Mouse (Mus musculus) forebrain, embryonic 15.5 days (tissue): ENCODE results near the gene Ffar2. TPM values are rescaled to one million over a fixed set of nuclear protein-coding genes. Genes with fewer than 3 reads are reported as not detected.

Source experiments
- ATAC-seq: fragments of 200-750 bp; cut with Nextera tagmentation; replicated peaks from 2 replicates; pipeline ENCODE4 v1.8.0; 2017; ENCODE audit warnings: mild to moderate bottlenecking, moderate TSS enrichment, moderate library complexity
- H3K27ac ChIP-seq: fragments of 300-500 bp; sonication (generic); replicated peaks from 2 replicates; pipeline ENCODE4 v1.5.1; 2015; ENCODE audit warnings: mild to moderate bottlenecking, inconsistent platforms
- H3K27me3 ChIP-seq: fragments of 300-500 bp; sonication (generic); 2 replicates; pipeline ENCODE4 v1.6.1; 2015; ENCODE audit warnings: inconsistent platforms
- H3K36me3 ChIP-seq: fragments of 300-500 bp; sonication (generic); 2 replicates; pipeline ENCODE4 v1.6.1; 2015; ENCODE audit warnings: mild to moderate bottlenecking, inconsistent platforms
- H3K4me1 ChIP-seq: fragments of 300-500 bp; sonication (generic); 2 replicates; pipeline ENCODE4 v1.6.1; 2015; ENCODE audit warnings: inconsistent platforms
- H3K4me2 ChIP-seq: fragments of 300-500 bp; sonication (generic); replicated peaks from 2 replicates; pipeline ENCODE4 v1.6.1; 2015; ENCODE audit warnings: mild to moderate bottlenecking, inconsistent platforms
- H3K4me3 ChIP-seq: fragments of 300-500 bp; sonication (generic); 2 replicates; pipeline ENCODE4 v1.5.1; 2015; ENCODE audit warnings: mild to moderate bottlenecking, inconsistent platforms
- H3K9ac ChIP-seq: fragments of 300-500 bp; sonication (generic); replicated peaks from 2 replicates; pipeline ENCODE4 v1.6.1; 2015; ENCODE audit warnings: mild to moderate bottlenecking, inconsistent platforms
- H3K9me3 ChIP-seq: fragments of 300-500 bp; sonication (generic); 2 replicates; pipeline ENCODE4 v1.6.1; 2016; ENCODE audit warnings: inconsistent platforms
- WGBS: fragments of 180-500 bp; shearing (Covaris S2); methylation state at CpG from one replicate; pipeline ENCODE4 v1.1.7; 2015; ENCODE audit warnings: mixed read lengths; 5-methylcytosine and 5-hydroxymethylcytosine counted together
- polyA plus RNA-seq: library from polyadenylated mRNA; unstranded; fragments of >200 nt; fragmentation: Nextera tagmentation; extraction: Ambion mirVana; gene quantifications from 2 replicates; pipeline ENCODE4 v1.2.1, GENCODE M21; 2015

The Ffar2 gene
- polyA plus RNA-seq, 1 experiment from 2014 or later, result 0.24 TPM

DNA sequence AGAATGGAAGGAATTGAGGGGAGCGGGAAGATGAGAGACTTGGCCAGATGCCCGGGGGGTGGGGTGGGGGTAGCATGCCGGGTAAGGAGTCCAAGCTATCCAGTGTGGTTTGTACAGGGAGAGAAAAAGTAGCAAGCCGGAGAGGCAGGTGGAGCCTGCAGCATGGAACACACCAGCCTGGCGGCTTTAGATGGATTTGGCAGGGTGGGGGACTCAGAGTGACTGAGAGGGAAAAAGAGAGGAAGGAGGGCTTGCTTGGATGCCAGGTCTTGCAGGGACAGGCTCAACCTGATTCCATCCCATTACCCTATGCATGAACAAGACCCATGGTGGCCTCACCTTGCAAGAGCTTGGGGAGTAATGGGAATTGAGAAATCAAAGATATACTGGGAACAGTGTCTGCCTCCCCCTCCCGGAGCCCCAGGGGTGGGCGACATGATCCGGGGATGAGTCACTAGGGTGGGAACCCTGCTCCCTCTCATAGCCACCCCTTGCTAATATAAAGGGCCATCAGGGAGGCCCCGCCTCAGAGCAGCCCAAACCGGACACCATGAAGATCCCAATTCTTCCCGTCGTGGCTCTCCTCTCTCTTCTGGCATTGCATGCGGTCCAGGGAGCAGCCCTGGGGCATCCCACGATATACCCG lies 36.1 kb downstream of the Ffar2 start, which contains the start of gene Krtdap:
TSS of gene Krtdap (plus strand) at position 520 of the 646 bp plus-strand sequence.
- no peak for ATAC-seq
- Histone ChIP-seq H3K4me3 (no peak within 1 kb of the TSS), H3K9me3 (no peaks in the 10 kb centered on the region), H3K9ac (no peak within 1 kb of the TSS), H3K27me3 (peaks cover 6% of the 10 kb centered on the region; the same call in 1 of the 2 replicates), H3K4me2 (no peak within 1 kb of the TSS), H3K4me1 (peaks cover 7% of the 10 kb centered on the region; the same call in 1 of the 2 replicates), H3K36me3 (no peaks in the 10 kb centered on the region), H3K27ac (no peak within 1 kb of the TSS)
- WGBS, result 38% methylated on average over 15 of the region's 15 CpGs

DNA sequence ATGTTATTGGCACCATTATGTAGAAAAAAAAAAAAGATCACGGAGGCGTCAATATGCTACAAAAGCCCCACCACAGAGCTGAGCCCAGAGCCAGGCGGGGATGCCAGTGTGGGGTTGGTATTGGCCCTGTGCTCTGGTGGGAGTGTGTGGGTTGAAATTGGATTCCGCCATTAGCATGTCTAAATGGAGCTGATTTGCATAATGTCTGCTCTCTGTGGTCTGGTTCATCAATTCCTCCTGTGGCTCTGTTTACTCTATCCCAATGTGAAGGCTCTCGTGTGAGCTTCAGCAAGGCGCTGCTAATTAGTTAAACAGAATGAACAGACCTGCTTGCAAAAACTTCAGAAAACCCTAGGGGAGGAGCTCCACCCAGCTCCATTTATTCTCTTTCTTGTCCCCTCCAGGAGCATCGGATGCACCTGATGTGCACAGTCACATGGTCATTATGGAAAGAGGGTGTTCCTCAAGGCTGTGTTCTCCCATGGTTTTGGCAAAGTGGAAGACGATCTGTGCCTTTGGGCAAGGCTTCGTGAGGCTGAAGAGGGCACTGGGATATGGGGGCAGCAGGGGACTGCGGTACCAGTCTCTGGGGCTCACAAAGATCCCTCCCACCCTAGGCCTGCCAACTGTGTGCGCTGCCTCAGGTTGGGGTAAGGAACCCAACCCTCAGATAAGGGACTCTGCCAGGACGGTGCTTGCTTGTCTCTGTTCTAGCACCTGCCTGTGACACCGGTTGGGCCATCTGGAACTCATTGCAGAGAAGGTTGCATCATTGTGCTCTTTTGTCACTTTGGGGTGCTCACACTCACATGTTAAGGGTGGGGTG lies 37.6 kb downstream of the Ffar2 start:
- H3K36me3 ChIP-seq, result no peaks in the 10 kb centered on the region
- H3K27me3 ChIP-seq, result peaks cover 6% of the 10 kb centered on the region; the same call in 1 of the 2 replicates
- H3K4me2 ChIP-seq, result no peak overlapping the region
- ATAC-seq, result peak; percentile 86
- no peak overlapping the region for H3K9ac ChIP-seq
- H3K4me1 ChIP-seq, result peaks cover 7% of the 10 kb centered on the region; the same call in 1 of the 2 replicates
- H3K4me3 ChIP-seq, result no peak overlapping the region
- 27% methylated on average over 13 of the region's 13 CpGs for WGBS
- no peak overlapping the region for H3K27ac ChIP-seq
- no peaks in the 10 kb centered on the region for H3K9me3 ChIP-seq

DNA sequence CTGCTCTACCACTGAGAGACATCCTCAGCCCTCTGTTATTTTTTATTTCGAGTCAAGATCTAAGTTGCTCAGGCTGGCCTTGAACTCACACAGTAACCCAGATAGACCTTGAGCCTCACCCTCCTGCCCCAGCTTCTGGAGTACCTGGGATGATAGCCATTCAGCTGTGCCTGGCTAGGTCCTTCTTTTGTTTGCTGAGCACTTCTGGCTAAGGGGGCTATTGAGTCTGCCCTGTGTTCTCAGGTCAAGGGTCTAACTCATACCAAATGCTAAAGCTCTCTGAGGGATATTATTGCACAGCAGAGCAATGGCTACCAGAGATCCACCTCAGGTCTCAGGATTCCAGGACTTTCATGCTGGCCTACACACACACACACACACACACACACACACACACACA lies 38.4 kb downstream of the Ffar2 start:
- Histone ChIP-seq H3K4me1 (peaks cover 7% of the 10 kb centered on the region; the same call in 1 of the 2 replicates), H3K4me3 (no peak overlapping the region), H3K9me3 (no peaks in the 10 kb centered on the region), H3K9ac (no peak overlapping the region), H3K27ac (no peak overlapping the region), H3K36me3 (no peaks in the 10 kb centered on the region), H3K4me2 (no peak overlapping the region), H3K27me3 (peaks cover 6% of the 10 kb centered on the region; the same call in 1 of the 2 replicates)
- 79% methylated on average over 1 of the region's 1 CpGs for WGBS
- ATAC-seq, result no peak

DNA sequence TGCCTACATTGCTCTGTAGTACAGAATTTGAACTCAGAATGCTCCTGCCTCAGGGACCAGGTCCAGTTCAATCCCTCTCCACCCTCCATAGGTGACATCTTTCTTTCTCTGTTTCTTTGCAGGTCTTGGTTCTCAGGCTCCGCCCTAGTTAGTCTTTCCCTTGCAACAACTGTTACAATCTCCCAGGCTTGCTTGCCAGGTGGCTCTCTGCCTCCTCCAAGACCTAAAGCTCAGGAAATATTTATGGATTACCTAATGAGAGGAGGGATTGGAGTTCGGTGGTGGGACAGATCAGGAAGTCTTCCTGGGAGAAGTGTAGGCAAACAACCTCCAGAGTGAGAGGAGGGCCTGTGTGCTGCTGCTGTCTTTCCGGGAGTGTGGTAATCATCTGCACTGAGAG lies 40.9 kb downstream of the Ffar2 start:
- Histone ChIP-seq H3K9me3 (no peaks in the 10 kb centered on the region), H3K36me3 (no peaks in the 10 kb centered on the region), H3K4me3 (no peak overlapping the region), H3K27ac (no peak overlapping the region), H3K9ac (no peak overlapping the region), H3K4me2 (no peak overlapping the region), H3K4me1 (peaks cover 7% of the 10 kb centered on the region; the same call in 1 of the 2 replicates), H3K27me3 (peaks cover 6% of the 10 kb centered on the region; the same call in 1 of the 2 replicates)
- ATAC-seq, result no peak
- WGBS, result 83% methylated on average over 3 of the region's 3 CpGs

DNA sequence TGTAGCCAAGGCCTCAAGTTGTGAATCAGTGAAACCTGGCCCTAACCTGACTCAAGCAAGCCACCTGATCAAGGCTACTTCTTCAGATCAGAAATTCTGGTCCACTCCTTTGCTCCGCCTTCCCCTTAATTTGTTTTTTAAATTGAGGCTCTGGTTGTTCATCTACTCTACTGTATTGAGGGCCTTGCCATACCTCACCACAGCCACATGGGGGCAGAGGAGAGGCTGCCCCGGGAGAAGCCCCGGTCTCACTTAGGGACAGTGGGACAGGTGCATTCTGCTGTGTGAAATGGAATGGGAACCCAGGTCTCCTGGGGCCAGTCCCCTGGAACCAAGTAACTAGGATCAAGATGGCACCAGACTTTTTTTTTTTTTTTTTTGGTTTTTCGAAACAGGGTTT lies 41.8 kb downstream of the Ffar2 start:
- H3K27me3 ChIP-seq, result peaks cover 1% of the 10 kb centered on the region; the same call in 1 of the 2 replicates
- 79% methylated on average over 4 of the region's 4 CpGs for WGBS
- peaks cover 7% of the 10 kb centered on the region; the same call in 1 of the 2 replicates for H3K4me1 ChIP-seq
- H3K9ac ChIP-seq, result no peak overlapping the region
- no peaks in the 10 kb centered on the region for H3K9me3 ChIP-seq
- no peak overlapping the region for H3K4me3 ChIP-seq
- no peak overlapping the region for H3K27ac ChIP-seq
- H3K36me3 ChIP-seq, result no peaks in the 10 kb centered on the region
- no peak overlapping the region for H3K4me2 ChIP-seq
- no peak for ATAC-seq

DNA sequence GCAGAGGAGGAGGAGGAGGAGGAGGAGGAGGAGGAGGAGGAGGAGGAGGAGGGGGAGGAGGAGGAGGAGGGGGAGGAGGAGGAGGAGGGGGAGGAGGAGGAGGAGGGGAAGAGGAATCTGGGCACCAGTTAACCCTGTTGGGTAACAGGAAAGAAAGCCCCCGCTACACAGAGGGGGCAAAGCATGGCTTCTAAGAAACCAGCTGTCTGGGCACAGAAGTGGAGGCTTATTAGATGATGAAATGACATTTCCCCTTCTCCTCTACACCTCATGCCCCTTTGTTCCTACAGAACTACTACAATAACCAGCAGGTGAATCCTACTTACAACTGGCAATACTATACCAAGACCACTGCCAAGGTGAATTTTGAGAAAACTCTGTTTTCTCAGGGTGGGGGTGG lies 45.7 kb downstream of the Ffar2 start:
- Histone ChIP-seq H3K27me3 (no peaks in the 10 kb centered on the region), H3K4me3 (no peak overlapping the region), H3K36me3 (no peaks in the 10 kb centered on the region), H3K9ac (no peak overlapping the region), H3K4me1 (no peaks in the 10 kb centered on the region), H3K4me2 (no peak overlapping the region), H3K9me3 (no peaks in the 10 kb centered on the region), H3K27ac (no peak overlapping the region)
- WGBS, result 100% methylated on average over 1 of the region's 1 CpGs
- ATAC-seq, result no peak

DNA sequence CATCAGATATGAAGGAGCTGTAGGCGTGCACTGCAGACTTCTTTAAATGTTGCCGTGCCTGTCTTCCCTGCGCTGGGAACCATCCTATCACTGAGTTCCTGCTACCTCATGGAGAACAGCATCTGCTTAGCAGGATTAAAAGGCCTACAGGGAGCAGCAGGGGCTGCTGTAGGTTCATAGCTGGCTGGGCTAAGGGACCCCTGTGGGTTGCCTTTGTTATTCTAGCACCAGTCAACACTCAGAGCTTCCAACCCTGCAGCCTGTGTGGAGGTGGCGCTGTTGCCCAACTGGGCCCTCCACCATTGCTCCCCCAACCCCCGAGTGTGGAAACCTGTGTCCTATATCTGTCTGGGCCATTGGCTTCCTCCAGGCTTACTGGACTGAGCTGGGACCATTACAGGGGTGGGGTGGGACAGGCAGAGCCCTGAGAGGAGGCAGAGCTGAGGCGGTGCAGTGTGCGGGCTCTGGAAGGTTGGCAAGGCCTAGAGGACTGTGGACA lies 46.4 kb downstream of the Ffar2 start:
- no peak overlapping the region for H3K27ac ChIP-seq
- no peak overlapping the region for H3K4me2 ChIP-seq
- no peak overlapping the region for H3K9ac ChIP-seq
- WGBS, result 55% methylated on average over 7 of the region's 7 CpGs
- no peak for ATAC-seq
- H3K9me3 ChIP-seq, result no peaks in the 10 kb centered on the region
- no peaks in the 10 kb centered on the region for H3K4me1 ChIP-seq
- no peaks in the 10 kb centered on the region for H3K36me3 ChIP-seq
- H3K27me3 ChIP-seq, result no peaks in the 10 kb centered on the region
- H3K4me3 ChIP-seq, result no peak overlapping the region

DNA sequence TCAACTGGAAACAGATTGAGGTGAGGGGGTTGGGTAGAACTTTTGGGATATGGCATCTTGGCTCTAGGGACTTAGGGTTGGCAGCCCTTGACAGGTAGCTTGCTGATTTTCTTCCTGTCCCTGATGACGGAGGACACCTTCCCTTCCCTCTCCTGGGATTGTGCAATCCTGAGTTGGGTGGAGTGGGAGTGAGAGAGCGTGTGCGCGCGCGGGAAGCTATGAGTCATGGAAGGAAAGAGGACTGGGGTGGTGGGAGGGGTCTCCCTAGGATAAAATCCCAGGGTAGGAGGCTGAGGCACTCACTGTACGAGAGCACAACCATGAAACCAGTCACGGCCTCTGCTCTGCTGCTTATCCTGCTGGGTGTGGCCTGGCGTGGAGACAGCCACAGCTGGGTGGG lies 47.5 kb downstream of the Ffar2 start:
- H3K4me1 ChIP-seq, result no peaks in the 10 kb centered on the region
- H3K9ac ChIP-seq, result no peak overlapping the region
- no peaks in the 10 kb centered on the region for H3K36me3 ChIP-seq
- H3K27ac ChIP-seq, result no peak overlapping the region
- no peak overlapping the region for H3K4me3 ChIP-seq
- H3K4me2 ChIP-seq, result no peak overlapping the region
- no peaks in the 10 kb centered on the region for H3K9me3 ChIP-seq
- ATAC-seq, result no peak
- no peaks in the 10 kb centered on the region for H3K27me3 ChIP-seq
- 92% methylated on average over 9 of the region's 9 CpGs for WGBS

DNA sequence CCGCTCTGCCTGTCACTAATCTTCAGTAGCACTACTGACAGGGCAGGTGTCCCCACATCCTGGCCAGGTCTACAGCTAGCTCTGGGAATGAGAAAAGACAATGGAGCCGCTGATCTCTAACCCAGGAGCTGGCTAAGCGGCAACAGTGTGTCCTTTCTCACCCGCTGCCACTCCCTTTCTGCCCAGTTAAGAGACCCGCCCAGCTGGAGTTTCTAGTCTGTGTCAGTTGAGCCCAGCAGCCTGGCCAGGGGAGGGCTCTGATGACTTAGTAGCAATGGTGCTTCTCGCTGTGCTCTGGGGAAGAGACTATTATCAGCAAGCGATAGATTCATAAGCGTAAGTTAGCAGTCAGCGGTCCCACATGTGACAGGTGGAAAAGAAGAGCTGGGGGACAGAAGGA lies 54.3 kb downstream of the Ffar2 start:
- H3K36me3 ChIP-seq, result no peaks in the 10 kb centered on the region
- no peak overlapping the region for H3K27ac ChIP-seq
- H3K9ac ChIP-seq, result no peak overlapping the region
- ATAC-seq, result no peak
- WGBS, result 38% methylated on average over 9 of the region's 9 CpGs
- no peak overlapping the region for H3K4me2 ChIP-seq
- H3K27me3 ChIP-seq, result no peaks in the 10 kb centered on the region
- H3K9me3 ChIP-seq, result no peaks in the 10 kb centered on the region
- no peaks in the 10 kb centered on the region for H3K4me1 ChIP-seq
- H3K4me3 ChIP-seq, result no peak overlapping the region

Other genes with a start within 250 kb of the Ffar2 start
- 10.4 and 12.0 TPM in 2 replicates for gene Kmt2b, start 235.0 kb downstream of the Ffar2 start, polyA plus RNA-seq
- gene Zbtb32, start 224.9 kb downstream of the Ffar2 start, polyA plus RNA-seq, result 0.33 and 0.50 TPM in 2 replicates
- gene Upk1a, start 210.9 kb downstream of the Ffar2 start, polyA plus RNA-seq, result 0.11 and 0.47 TPM in 2 replicates
- 899 and 915 TPM in 2 replicates for gene Cox6b1, start 197.6 kb downstream of the Ffar2 start, polyA plus RNA-seq
- gene Etv2, start 187.9 kb downstream of the Ffar2 start, polyA plus RNA-seq, result not detected in 2 replicates
- gene Rbm42, start 173.5 kb downstream of the Ffar2 start, polyA plus RNA-seq, result 167 and 169 TPM in 2 replicates
- gene Haus5, start 158.8 kb downstream of the Ffar2 start, polyA plus RNA-seq, result 36.2 and 38.3 TPM in 2 replicates
- gene Pmis2, start 152.2 kb downstream of the Ffar2 start, polyA plus RNA-seq, result not detected in 2 replicates
- not detected in 2 replicates for gene 2200002J24Rik, start 124.8 kb downstream of the Ffar2 start, polyA plus RNA-seq
- 1.1 and 1.9 TPM in 2 replicates for gene Atp4a, start 111.6 kb downstream of the Ffar2 start, polyA plus RNA-seq
- 197 and 199 TPM in 2 replicates for gene Tmem147, start 94.2 kb downstream of the Ffar2 start, polyA plus RNA-seq
- gene Gapdhs, start 80.1 kb downstream of the Ffar2 start, polyA plus RNA-seq, result 1.1 TPM in 2 replicates
- gene Sbsn, start 72.3 kb downstream of the Ffar2 start, polyA plus RNA-seq, result 1.6 and 2.0 TPM in 2 replicates
- gene Dmkn, start 60.0 kb downstream of the Ffar2 start, polyA plus RNA-seq, result 0.26 and 0.74 TPM in 2 replicates
- gene Krtdap, start 35.9 kb downstream of the Ffar2 start, polyA plus RNA-seq, result 1.3 TPM in 1 of 2 replicates, not detected in the other
- gene Ffar3, start 32.4 kb upstream of the Ffar2 start, polyA plus RNA-seq, result not detected in 2 replicates
- gene Ffar1, start 37.8 kb upstream of the Ffar2 start, polyA plus RNA-seq, result not detected in 2 replicates
- not detected in 2 replicates for gene Cd22, start 56.6 kb upstream of the Ffar2 start, polyA plus RNA-seq
- 0.77 and 1.0 TPM in 2 replicates for gene Mag, start 91.1 kb upstream of the Ffar2 start, polyA plus RNA-seq
- gene Hamp2, start 100.9 kb upstream of the Ffar2 start, polyA plus RNA-seq, result not detected in 2 replicates
- not detected in 2 replicates for gene Hamp, start 120.3 kb upstream of the Ffar2 start, polyA plus RNA-seq
- gene Usf2, start 133.0 kb upstream of the Ffar2 start, polyA plus RNA-seq, result 24.8 and 28.9 TPM in 2 replicates
- gene Lsr, start 149.7 kb upstream of the Ffar2 start, polyA plus RNA-seq, result 16.0 and 20.0 TPM in 2 replicates
- gene Fam187b, start 150.0 kb upstream of the Ffar2 start, polyA plus RNA-seq, result 0.34 and 0.62 TPM in 2 replicates
- gene Fxyd5, start 218.7 kb upstream of the Ffar2 start, polyA plus RNA-seq, result 13.4 and 14.7 TPM in 2 replicates
- gene Fxyd7, start 227.7 kb upstream of the Ffar2 start, polyA plus RNA-seq, result 49.2 and 60.4 TPM in 2 replicates
- gene Fxyd1, start 233.4 kb upstream of the Ffar2 start, polyA plus RNA-seq, result 8.2 and 14.7 TPM in 2 replicates
- gene Lgi4, start 235.6 kb upstream of the Ffar2 start, polyA plus RNA-seq, result 0.20 and 0.26 TPM in 2 replicates